Mouse (Mus musculus) cerebellum, adult 2 months (tissue): ENCODE results near the gene Pcsk2. TPM values are rescaled to one million over a fixed set of nuclear protein-coding genes. Genes with fewer than 3 reads are reported as not detected.

ENCODE experiments used
- DNase-seq, 2 experiments: peaks; one replicate each; pipeline ENCODE4 v3.0.0; 2021
- H3K27ac ChIP-seq: fragments of 200-500 bp; 2 replicates; pipeline ENCODE4 v1.5.1; 2012; ENCODE audit warnings: low read length, control low read depth, inconsistent platforms; ENCODE audit not compliant: insufficient read depth
- H3K27me3 ChIP-seq: fragments of 200-500 bp; 2 replicates; pipeline ENCODE4 v1.6.1; 2012; ENCODE audit warnings: inconsistent platforms, mild to moderate bottlenecking, low read length, moderate library complexity; ENCODE audit not compliant: control insufficient read depth, insufficient read depth
- H3K4me1 ChIP-seq: fragments of 200-500 bp; 2 replicates; pipeline ENCODE4 v1.6.1; 2011; ENCODE audit warnings: low read length; ENCODE audit not compliant: control insufficient read depth, insufficient read depth
- H3K4me3 ChIP-seq: fragments of 200-500 bp; replicated peaks from 2 replicates; pipeline ENCODE3; 2011; ENCODE audit warnings: mild to moderate bottlenecking, low read depth, low read length, control low read depth; ENCODE audit not compliant: insufficient read depth
- CTCF ChIP-seq: fragments of 200-500 bp; IDR thresholded peaks from 2 replicates; pipeline ENCODE4 v1.5.1; 2011; ENCODE audit warnings: low read depth, mild to moderate bottlenecking, control low read depth, low read length, moderate library complexity, borderline replicate concordance; ENCODE audit not compliant: insufficient read depth
- POLR2A ChIP-seq: fragments of 200-500 bp; IDR thresholded peaks from 2 replicates; pipeline ENCODE4 v1.6.1; 2011; ENCODE audit warnings: low read length, control low read depth, borderline replicate concordance; ENCODE audit not compliant: insufficient read depth
- WGBS: fragments of 180-500 bp; shearing (Covaris S2); methylation state at CpG from one replicate; pipeline ENCODE4 v1.1.7; 2018; 5-methylcytosine and 5-hydroxymethylcytosine counted together
- polyA plus RNA-seq: library from polyadenylated mRNA; depleted of rRNA; stranded (reverse); fragments of >200 nt; gene quantifications from 2 replicates; pipeline ENCODE4 v1.2.3, GENCODE M21; 2012

The Pcsk2 gene
- polyA plus RNA-seq, 1 experiment = 69.5 TPM

DNA sequence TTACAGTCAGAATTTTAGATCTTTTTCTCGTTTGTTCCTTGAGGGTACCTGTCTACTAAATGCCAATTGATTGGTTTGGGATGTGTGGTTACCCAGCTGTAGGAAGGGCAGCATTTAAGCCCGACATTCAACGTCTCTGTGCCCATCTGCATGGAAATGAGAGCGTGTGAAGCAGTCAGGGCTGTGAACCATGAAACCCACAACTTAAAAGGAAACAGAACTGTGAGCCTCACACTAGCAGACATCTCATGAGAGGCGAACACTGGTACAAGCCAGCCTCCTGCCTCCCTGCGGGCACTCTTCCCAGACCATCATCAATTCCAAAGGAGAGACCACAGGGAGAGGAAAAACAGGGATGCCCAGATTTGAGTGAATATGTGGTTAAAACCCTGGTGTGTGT, 294.9 kb downstream of the Pcsk2 start:
- TF ChIP-seq CTCF (no peak), POLR2A (no peak)
- Histone ChIP-seq H3K27ac (no peak overlapping the region), H3K4me3 (no peak overlapping the region), H3K27me3 (no peaks in the 10 kb centered on the region), H3K4me1 (no peaks in the 10 kb centered on the region)
- WGBS = 51% methylated on average over 6 of the region's 6 CpGs
- DNase-seq = no peak

DNA sequence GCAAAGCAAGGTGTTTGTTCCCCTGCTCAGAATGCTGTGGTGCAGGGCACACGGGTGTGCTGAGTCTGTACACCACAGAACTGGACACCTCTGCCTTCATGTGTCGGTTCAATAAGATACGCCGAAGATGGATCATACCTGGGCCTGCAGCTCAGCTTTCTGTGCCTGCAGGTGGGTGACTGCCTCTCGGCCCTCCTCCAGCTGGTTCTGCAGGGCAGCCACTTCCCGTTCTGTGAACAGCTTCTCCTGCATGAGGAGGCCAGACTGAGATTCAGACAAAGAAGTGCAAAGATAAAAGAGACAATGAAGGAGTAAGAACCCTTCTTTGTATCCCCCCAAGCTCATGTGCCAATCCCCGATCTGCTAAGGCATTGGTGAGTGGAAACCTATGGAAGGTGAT, 295.6 kb downstream of the Pcsk2 start:
- Histone ChIP-seq H3K4me1 (no peaks in the 10 kb centered on the region), H3K4me3 (no peak overlapping the region), H3K27ac (no peak overlapping the region), H3K27me3 (no peaks in the 10 kb centered on the region)
- WGBS = 91% methylated on average over 7 of the region's 7 CpGs
- no peak for DNase-seq
- TF ChIP-seq CTCF = no peak
- TF ChIP-seq POLR2A = no peak

DNA sequence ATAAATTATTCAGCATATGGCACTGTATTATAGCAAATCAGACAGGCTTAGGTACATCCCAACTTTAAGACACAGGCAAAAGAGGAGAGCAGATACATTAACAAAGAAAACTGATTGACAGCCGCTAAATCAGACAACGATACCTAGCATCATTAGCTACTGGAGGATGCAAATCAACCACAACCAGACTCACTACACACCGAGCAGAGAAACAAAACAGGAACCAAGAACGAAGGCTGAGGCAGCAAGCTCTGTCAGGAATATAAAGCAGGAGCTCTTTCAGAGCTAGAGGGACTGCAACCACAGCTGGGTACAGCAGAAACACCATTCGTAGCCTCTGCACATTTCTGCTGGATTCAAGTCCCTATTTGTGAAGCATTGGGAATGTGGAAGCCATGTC, 298.8 kb downstream of the Pcsk2 start:
- WGBS = 76% methylated on average over 5 of the region's 5 CpGs

DNA sequence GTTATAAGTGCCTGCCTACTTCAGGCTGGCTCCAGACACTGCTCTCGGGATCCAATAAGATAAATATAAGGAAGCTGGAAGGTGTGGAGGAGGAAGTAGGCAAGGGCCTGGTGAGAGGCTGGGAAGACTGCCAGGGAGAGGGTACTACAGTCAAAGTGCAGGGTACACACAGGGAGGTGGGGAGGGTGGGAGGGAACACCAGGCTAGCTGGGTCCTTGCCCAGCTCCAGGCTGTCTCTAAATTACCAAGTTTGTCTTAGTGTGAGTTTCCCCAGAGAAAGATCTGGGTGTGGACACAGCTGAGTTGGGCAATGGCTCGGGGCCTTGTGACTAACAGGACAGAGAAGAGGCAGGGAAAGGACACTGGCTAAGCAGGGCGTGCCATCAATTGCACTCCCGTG, 300.8 kb downstream of the Pcsk2 start:
- TF ChIP-seq POLR2A = no peak
- TF ChIP-seq CTCF = no peak
- H3K27me3 ChIP-seq = no peaks in the 10 kb centered on the region
- no peak overlapping the region for H3K4me3 ChIP-seq
- 41% methylated on average over 4 of the region's 4 CpGs for WGBS
- H3K27ac ChIP-seq = no peak overlapping the region
- no peak for DNase-seq
- H3K4me1 ChIP-seq = 0 out of 2 replicates have a peak, but pooled peaks cover 4% of the 10 kb centered on the region

More for the DNA sequence above, 298.8 kb downstream of the Pcsk2 start:
- DNase-seq = no peak
- no peak for TF ChIP-seq CTCF
- no peak for TF ChIP-seq POLR2A
- H3K27ac ChIP-seq = no peak overlapping the region
- H3K4me3 ChIP-seq = no peak overlapping the region
- H3K27me3 ChIP-seq = no peaks in the 10 kb centered on the region
- H3K4me1 ChIP-seq = no peaks in the 10 kb centered on the region

DNA sequence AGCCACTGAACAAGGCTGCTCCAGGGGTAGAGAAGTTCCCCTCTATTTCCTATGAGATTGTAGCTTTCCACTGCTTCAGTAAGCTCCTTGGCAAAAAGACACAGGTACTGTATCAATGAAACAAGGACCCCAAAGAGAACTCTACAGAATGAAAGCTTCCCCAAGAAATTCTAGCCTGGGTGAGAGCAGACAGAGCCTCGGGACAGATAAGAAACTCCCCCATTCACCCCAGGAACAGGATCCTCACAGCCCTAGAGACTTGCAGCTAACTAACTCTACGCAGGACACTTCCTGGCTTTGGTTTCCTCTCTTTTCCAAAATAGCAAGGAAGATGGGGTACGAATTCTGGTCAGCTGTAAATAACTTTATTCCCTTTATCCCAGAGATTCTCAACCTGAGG, 301.3 kb downstream of the Pcsk2 start:
- TF ChIP-seq POLR2A (no peak), CTCF (no peak)
- Histone ChIP-seq H3K27me3 (no peaks in the 10 kb centered on the region), H3K27ac (no peak overlapping the region), H3K4me1 (0 out of 2 replicates have a peak, but pooled peaks cover 4% of the 10 kb centered on the region), H3K4me3 (no peak overlapping the region)
- no peak for DNase-seq
- 89% methylated on average over 3 of the region's 3 CpGs for WGBS

DNA sequence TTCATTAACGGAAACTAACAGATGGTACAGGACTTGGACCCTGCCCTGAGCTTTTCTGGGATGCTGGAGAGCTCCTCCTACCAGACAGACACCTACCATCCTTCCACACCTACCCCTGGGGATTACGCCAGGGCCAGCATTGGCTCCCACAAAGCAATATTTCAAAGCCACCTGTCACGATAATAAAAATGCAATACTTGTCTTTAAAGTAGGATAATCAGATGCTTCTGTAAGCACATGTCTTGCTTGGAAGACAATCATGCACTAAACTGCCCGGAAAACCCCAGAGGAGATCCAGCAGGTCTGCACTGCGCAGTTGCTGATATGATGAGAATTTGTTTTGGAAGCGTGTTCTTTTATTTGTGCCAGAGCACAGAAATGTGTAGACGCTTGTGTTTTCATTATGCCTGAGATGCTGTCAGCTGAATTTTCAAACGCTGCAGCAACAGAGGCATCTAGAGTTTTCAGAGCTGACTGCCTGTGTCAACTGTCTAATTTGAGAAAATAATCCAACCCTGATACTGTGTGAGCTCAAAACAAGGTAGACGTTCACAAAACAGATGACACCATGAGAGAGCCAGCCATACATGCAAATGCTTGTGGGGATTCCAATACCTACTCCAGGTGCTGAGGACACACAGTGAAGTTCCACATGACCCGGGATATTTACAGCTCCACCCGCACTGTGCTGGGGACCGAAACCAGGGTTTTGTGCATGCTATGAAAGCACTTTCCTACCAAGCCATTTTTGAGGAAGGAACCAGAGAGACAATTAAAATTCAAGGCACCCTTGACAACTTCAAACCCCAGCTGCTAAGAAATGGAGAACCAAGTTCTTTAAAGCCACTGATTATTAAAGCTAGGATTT, 305.6 kb downstream of the Pcsk2 start:
- 20% methylated on average over 12 of the region's 12 CpGs for WGBS
- Histone ChIP-seq H3K27me3 (no peaks in the 10 kb centered on the region), H3K4me3 (no peak overlapping the region), H3K27ac (no peak overlapping the region), H3K4me1 (0 out of 2 replicates have a peak, but pooled peaks cover 4% of the 10 kb centered on the region)
- DNase-seq = peak; percentile 23 to 39
- TF ChIP-seq POLR2A (no peak), CTCF (no peak)

DNA sequence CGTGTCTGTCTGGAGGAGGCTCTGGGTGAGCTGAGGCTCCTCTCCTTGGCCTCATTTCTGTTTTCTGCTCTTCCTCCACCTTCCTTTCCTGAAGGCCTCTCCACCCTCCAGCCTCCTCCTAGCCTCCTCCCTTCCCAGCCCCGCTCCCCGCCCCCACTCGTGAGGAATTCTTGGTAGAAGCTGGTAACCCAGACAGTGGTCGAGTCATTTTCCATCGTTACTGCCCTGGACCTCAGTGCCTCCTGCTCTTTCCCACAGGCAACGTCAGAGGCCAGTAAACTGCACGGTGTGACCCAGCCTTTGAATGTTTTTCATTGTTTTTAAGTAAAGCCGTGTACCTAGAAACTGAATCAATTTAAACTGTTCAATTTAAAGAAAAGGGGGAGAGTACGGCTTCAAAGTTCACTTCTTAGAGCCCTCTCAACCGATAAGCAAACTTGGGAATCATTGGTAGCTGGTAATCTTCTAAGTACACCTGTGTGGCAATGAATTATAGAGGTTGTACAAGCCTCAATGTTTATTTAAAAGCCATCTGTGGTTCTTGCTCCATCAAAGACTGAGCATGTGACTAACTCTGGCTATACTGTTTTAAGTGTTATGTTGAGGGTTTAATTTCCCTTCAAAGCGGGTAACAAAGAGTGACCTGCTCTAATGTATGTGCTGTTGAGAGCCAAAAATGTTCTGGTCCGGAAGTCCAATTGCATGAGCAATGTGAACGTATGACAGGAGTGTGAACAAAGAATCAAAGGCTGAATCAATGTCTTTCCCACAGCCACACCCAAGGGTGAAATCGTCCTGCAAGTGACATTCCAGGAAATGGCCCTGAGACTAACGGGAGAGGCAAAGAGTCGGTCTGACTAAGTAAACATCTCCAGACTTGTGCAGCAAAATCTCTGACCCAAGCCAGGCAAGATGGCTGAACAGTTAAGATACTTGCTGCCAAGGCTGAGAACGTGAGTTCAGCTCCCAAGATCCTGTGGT, 306.6 kb downstream of the Pcsk2 start:
- WGBS = 84% methylated on average over 18 of the region's 18 CpGs
- TF ChIP-seq POLR2A (no peak), CTCF (no peak)
- H3K4me1 ChIP-seq = 0 out of 2 replicates have a peak, but pooled peaks cover 4% of the 10 kb centered on the region
- H3K27ac ChIP-seq = no peak overlapping the region
- no peak overlapping the region for H3K4me3 ChIP-seq
- DNase-seq = no peak
- no peaks in the 10 kb centered on the region for H3K27me3 ChIP-seq
